Mouse (Mus musculus) midbrain, embryonic 16.5 days (tissue): ENCODE data around the gene Tsks. TPM values are rescaled to one million over a fixed set of nuclear protein-coding genes. Genes with fewer than 3 reads are reported as not detected.

Experiments
- ATAC-seq: fragments of 200-750 bp; cut with Nextera tagmentation; 2 replicates; pipeline ENCODE4 v1.8.0; 2017; ENCODE audit warnings: moderate TSS enrichment
- H3K27ac ChIP-seq: fragments of 300-500 bp; sonication (generic); 2 replicates; pipeline ENCODE4 v1.5.1; 2014; ENCODE audit warnings: mild to moderate bottlenecking, low read length, mixed read lengths
- H3K27me3 ChIP-seq: fragments of 300-500 bp; sonication (generic); 2 replicates; pipeline ENCODE4 v1.6.1; 2014; ENCODE audit warnings: low read depth, low read length, mixed read lengths; ENCODE audit not compliant: control insufficient read depth, insufficient read depth
- H3K36me3 ChIP-seq: fragments of 300-500 bp; sonication (generic); 2 replicates; pipeline ENCODE4 v1.6.1; 2014; ENCODE audit warnings: mild to moderate bottlenecking, low read length, moderate library complexity, mixed read lengths; ENCODE audit not compliant: control insufficient read depth, insufficient read depth
- H3K4me1 ChIP-seq: fragments of 300-500 bp; sonication (generic); 2 replicates; pipeline ENCODE4 v1.6.1; 2014; ENCODE audit warnings: mild to moderate bottlenecking, low read length, mixed read lengths; ENCODE audit not compliant: control insufficient read depth, insufficient read depth
- H3K4me2 ChIP-seq: fragments of 300-500 bp; sonication (generic); 2 replicates; pipeline ENCODE4 v1.6.1; 2014; ENCODE audit warnings: mild to moderate bottlenecking, low read length, mixed read lengths
- H3K4me3 ChIP-seq: fragments of 300-500 bp; sonication (generic); 2 replicates; pipeline ENCODE4 v1.5.1; 2014; ENCODE audit warnings: low read depth, mild to moderate bottlenecking, low read length, moderate library complexity, mixed read lengths
- H3K9ac ChIP-seq: fragments of 300-500 bp; sonication (generic); 2 replicates; pipeline ENCODE4 v1.6.1; 2014; ENCODE audit warnings: low read depth, low read length, mixed read lengths
- H3K9me3 ChIP-seq: fragments of 300-500 bp; sonication (generic); replicated peaks from 2 replicates; pipeline ENCODE4 v1.6.1; 2014; ENCODE audit warnings: mild to moderate bottlenecking, low read length, mixed read lengths; ENCODE audit not compliant: control insufficient read depth, poor library complexity, severe bottlenecking
- WGBS: fragments of 180-500 bp; shearing (Covaris S2); extraction: QIAGEN DNeasy Blood & Tissue Kit; methylation state at CpG from one replicate; pipeline ENCODE4 v1.1.7; 2014; 5-methylcytosine and 5-hydroxymethylcytosine counted together
- polyA plus RNA-seq: library from polyadenylated mRNA; unstranded; fragments of >200 nt; fragmentation: Nextera tagmentation; extraction: Ambion mirVana; gene quantifications from 2 replicates; pipeline ENCODE4 v1.2.1, GENCODE M21; 2015

Gene Tsks
- polyA plus RNA-seq, 1 experiment from 2014 or later = 0.10 TPM

DNA sequence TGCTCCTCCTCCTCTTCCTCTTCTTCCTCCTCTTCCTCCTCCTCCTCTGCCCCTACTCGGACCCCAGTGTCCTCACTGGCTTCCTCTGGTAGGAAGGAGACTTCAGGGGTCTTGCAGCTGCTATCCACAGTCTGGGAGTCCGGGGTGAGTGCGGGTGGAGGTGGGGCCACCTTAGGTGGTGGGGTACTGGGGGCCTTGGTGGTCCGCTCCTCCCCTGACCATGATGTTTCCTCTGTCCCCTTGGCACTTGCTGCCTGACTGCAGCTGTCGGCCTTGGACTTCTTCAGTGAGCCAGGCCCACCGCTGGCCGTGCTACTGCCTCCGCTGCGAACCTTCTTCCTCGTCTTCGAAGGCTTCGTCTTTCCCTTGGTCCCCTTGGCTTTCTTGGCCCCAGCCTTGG, 63.5 kb downstream of the Tsks start:
- ATAC-seq = no peak
- no peaks in the 10 kb centered on the region for H3K9me3 ChIP-seq
- H3K4me3 ChIP-seq = no peak overlapping the region
- no peak overlapping the region for H3K4me2 ChIP-seq
- no peak overlapping the region for H3K9ac ChIP-seq
- H3K4me1 ChIP-seq = no peaks in the 10 kb centered on the region
- H3K36me3 ChIP-seq = peaks cover 71% of the 10 kb centered on the region
- no peaks in the 10 kb centered on the region for H3K27me3 ChIP-seq
- WGBS = 94% methylated on average over 12 of the region's 12 CpGs
- H3K27ac ChIP-seq = no peak overlapping the region

GRCm38 (mm10) chr7:45007141-45007540, 64.1 kb downstream of the Tsks start:
- Histone ChIP-seq H3K4me2 (no peak overlapping the region), H3K36me3 (peaks cover 71% of the 10 kb centered on the region), H3K4me3 (no peak overlapping the region), H3K9me3 (no peaks in the 10 kb centered on the region), H3K9ac (no peak overlapping the region), H3K27me3 (no peaks in the 10 kb centered on the region), H3K27ac (no peak overlapping the region), H3K4me1 (no peaks in the 10 kb centered on the region)
- WGBS = 95% methylated on average over 29 of the region's 29 CpGs
- ATAC-seq = no peak

Other genes starting within 250 kb of the Tsks start
- not detected in 2 replicates for gene Izumo2, start 234.5 kb upstream of the Tsks start, polyA plus RNA-seq
- 27.3 and 27.9 TPM in 2 replicates for gene Vrk3, start 194.8 kb upstream of the Tsks start, polyA plus RNA-seq
- 1.2 and 1.8 TPM in 2 replicates for gene Zfp473, start 192.2 kb upstream of the Tsks start, polyA plus RNA-seq
- gene Nup62, start 127.1 kb upstream of the Tsks start, polyA plus RNA-seq = 43.6 and 45.9 TPM in 2 replicates
- 0.57 and 1.0 TPM in 2 replicates for gene Il4i1, start 126.8 kb upstream of the Tsks start, polyA plus RNA-seq
- 2.5 and 3.0 TPM in 2 replicates for gene Atf5, start 126.5 kb upstream of the Tsks start, polyA plus RNA-seq
- gene Akt1s1, start 94.2 kb upstream of the Tsks start, polyA plus RNA-seq = 82.2 and 83.2 TPM in 2 replicates
- gene Tbc1d17, start 94.1 kb upstream of the Tsks start, polyA plus RNA-seq = 118 and 123 TPM in 2 replicates
- 27.9 and 30.4 TPM in 2 replicates for gene Pnkp, start 86.1 kb upstream of the Tsks start, polyA plus RNA-seq
- gene Ptov1, start 73.4 kb upstream of the Tsks start, polyA plus RNA-seq = 419 and 448 TPM in 2 replicates
- gene Med25, start 50.5 kb upstream of the Tsks start, polyA plus RNA-seq = 153 and 158 TPM in 2 replicates
- gene Fuz, start 47.1 kb upstream of the Tsks start, polyA plus RNA-seq = 20.0 and 22.3 TPM in 2 replicates
- gene Ap2a1, start 13.7 kb upstream of the Tsks start, polyA plus RNA-seq = 122 and 136 TPM in 2 replicates
- 58.4 and 63.1 TPM in 2 replicates for gene Cpt1c, start 31.6 kb downstream of the Tsks start, polyA plus RNA-seq
- gene Prmt1, start 43.4 kb downstream of the Tsks start, polyA plus RNA-seq = 671 and 697 TPM in 2 replicates
- 52.3 and 53.6 TPM in 2 replicates for gene Irf3, start 54.4 kb downstream of the Tsks start, polyA plus RNA-seq
- 7.0 and 8.3 TPM in 2 replicates for gene Bcl2l12, start 55.5 kb downstream of the Tsks start, polyA plus RNA-seq
- 42.4 and 47.8 TPM in 2 replicates for gene Scaf1, start 73.2 kb downstream of the Tsks start, polyA plus RNA-seq
- 12.2 and 12.4 TPM in 2 replicates for gene Rras, start 74.8 kb downstream of the Tsks start, polyA plus RNA-seq
- 13.6 and 13.9 TPM in 2 replicates for gene Prr12, start 109.7 kb downstream of the Tsks start, polyA plus RNA-seq
- 64.1 and 67.7 TPM in 2 replicates for gene Nosip, start 119.2 kb downstream of the Tsks start, polyA plus RNA-seq
- gene Prrg2, start 119.5 kb downstream of the Tsks start, polyA plus RNA-seq = 12.5 and 13.6 TPM in 2 replicates
- 43.5 and 47.8 TPM in 2 replicates for gene Rcn3, start 149.0 kb downstream of the Tsks start, polyA plus RNA-seq
- 22.7 and 27.9 TPM in 2 replicates for gene Fcgrt, start 160.6 kb downstream of the Tsks start, polyA plus RNA-seq
- gene Rps11, start 181.2 kb downstream of the Tsks start, polyA plus RNA-seq = 657 and 700 TPM in 2 replicates
- gene Rpl13a, start 185.6 kb downstream of the Tsks start, polyA plus RNA-seq = 602 and 620 TPM in 2 replicates
- 0.41 TPM in 1 of 2 replicates, not detected in the other for gene Gm45713, start 193.0 kb downstream of the Tsks start, polyA plus RNA-seq
- gene Flt3l, start 193.2 kb downstream of the Tsks start, polyA plus RNA-seq = 1.5 and 2.2 TPM in 2 replicates
- gene Pih1d1, start 211.1 kb downstream of the Tsks start, polyA plus RNA-seq = 89.9 and 91.9 TPM in 2 replicates
- gene Aldh16a1, start 211.4 kb downstream of the Tsks start, polyA plus RNA-seq = 13.7 and 18.2 TPM in 2 replicates
- 0.55 and 1.1 TPM in 2 replicates for gene Slc17a7, start 220.7 kb downstream of the Tsks start, polyA plus RNA-seq
- not detected in 2 replicates for gene Gfy, start 236.4 kb downstream of the Tsks start, polyA plus RNA-seq
- gene Pth2, start 237.8 kb downstream of the Tsks start, polyA plus RNA-seq = 1.1 and 1.2 TPM in 2 replicates